Mouse (Mus musculus) brain, embryonic 18.5 days (tissue): ENCODE data around the gene Cdkn2c.
"Not testable (repeated sequence)": the region's sequence is repeated elsewhere in the genome, so short reads cannot be mapped to it uniquely, and the experiment has no call there.

ENCODE experiments used
- DNase-seq: peaks from one replicate; pipeline ENCODE4 v3.0.0-alpha.2; 2012; ENCODE audit warnings: low read depth, low spot score

Cdkn2c gene

GRCm38 (mm10) chr4:109666461-109667269 lies at the start of gene Cdkn2c:
Gene Cdkn2c, minus strand, starts transcription at chr4:109667189.
- DNase-seq = no peak

DNA sequence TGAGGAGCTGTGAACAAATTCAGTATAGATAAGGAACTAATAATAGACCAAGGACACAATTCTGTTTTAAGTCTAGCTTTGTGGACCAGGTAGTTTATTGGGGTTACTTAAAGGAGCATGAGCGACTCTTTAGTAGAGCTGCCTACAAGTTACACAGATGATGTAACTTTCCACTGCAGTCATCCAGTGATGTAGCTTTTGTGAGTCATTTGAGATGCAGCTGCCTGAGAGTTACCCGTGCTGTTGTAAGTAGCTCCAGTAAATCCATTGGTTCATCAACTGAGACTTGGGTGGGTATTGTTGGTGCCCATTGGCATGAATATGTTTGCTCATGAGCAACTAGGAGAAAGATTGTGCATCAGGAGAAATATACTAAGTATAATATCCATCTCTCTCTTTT lies 38.4 kb upstream of the Cdkn2c start:
- no peak for DNase-seq

- DNase-seq = peak; percentile 16
These were observed 36.6 kb upstream of the Cdkn2c start for GRCm38 (mm10) chr4:109703568-109703967.

- DNase-seq = not testable (repeated sequence)
These were observed 33.7 kb upstream of the Cdkn2c start for GRCm38 (mm10) chr4:109700727-109701126.

DNA sequence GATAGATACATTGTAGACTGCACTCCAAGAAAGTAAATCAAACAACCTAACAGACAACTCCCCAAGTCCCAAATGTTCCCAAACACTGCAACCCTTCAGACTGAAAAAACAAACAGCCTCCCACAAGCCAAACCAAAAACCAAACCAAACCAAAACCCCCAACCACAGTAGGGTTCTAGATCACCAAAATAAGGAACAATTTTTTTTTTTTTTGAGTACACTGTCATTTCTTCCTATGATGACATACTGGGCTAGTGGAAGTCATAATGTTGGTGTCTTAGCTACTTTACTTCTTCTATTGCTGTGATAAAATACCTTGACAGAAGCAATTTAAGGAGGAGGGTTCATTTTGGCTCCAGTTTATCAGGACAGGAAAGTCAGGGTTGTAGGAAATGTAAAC lies 25.7 kb upstream of the Cdkn2c start:
- DNase-seq = no peak

GRCm38 (mm10) chr4:109683561-109683960 lies 16.6 kb upstream of the Cdkn2c start:
- no peak for DNase-seq

DNA sequence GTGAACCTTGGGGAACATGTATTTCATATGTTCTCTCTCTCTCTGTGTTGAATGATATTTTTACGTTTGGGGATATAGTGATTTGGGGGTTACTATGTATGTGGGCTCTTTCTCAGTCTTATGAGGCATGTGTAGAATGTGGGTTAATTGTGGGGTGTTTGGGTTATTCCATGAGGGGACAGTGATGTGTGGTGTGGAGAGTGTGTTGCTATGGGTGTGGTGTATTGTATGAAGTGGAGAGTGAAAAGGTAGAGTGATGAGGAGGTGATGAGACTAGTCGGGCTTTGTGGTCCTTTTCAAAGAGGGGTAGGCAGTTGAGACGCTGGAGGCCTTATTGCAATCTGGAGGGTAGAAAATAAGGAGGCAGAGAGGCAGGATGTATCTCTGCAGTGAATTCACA lies 10.2 kb upstream of the Cdkn2c start:
- no peak for DNase-seq

GRCm38 (mm10) chr4:109676218-109677215 lies 9.5 kb upstream of the Cdkn2c start, which contains the start of gene Faf1:
Gene Faf1, plus strand, starts transcription at chr4:109676588.
- peak; percentile 93 for DNase-seq

- DNase-seq = no peak
These were observed 7.1 kb upstream of the Cdkn2c start for GRCm38 (mm10) chr4:109674097-109674496.

DNA sequence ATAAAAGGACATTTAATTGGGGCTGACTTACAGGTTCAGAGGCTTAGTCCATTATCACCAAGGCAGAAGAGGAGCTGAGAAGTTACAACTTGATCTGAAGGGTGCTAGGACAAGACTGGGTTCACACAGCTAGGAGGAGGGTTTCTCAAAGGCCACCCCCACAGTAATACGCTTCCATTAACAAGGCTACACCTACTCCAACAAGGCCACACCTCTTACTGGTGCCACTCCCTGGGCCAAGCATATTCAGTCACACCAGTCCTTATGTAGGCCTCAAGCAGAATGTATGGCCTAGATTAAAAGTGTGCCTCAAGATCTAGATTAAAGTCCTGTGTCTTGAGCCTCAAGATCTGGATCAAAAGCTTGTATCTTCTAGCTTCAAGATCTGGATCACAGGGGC lies 5.0 kb upstream of the Cdkn2c start:
- no peak for DNase-seq

DNA sequence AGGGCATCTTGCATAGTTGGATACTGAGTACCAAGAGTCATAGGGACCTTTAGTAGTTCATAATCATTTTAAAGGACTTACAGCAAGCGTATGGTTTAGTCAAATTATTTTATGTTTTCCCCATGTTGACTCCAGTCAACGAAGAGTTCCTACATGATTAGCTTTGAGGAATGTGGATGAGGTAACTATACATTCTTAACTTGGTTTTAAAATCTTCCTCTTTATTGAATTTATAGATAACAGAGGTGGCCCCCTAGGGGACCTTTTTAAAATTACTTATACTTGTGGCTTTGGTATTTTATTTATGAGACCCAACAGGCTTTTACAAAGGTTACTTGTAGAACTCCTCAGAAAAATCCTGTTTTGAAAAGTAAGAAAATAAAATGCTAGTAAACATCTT lies 3.2 kb upstream of the Cdkn2c start:
- DNase-seq = no peak

GRCm38 (mm10) chr4:109667518-109667917 lies 529 bp upstream of the Cdkn2c start:
- DNase-seq = no peak

DNA sequence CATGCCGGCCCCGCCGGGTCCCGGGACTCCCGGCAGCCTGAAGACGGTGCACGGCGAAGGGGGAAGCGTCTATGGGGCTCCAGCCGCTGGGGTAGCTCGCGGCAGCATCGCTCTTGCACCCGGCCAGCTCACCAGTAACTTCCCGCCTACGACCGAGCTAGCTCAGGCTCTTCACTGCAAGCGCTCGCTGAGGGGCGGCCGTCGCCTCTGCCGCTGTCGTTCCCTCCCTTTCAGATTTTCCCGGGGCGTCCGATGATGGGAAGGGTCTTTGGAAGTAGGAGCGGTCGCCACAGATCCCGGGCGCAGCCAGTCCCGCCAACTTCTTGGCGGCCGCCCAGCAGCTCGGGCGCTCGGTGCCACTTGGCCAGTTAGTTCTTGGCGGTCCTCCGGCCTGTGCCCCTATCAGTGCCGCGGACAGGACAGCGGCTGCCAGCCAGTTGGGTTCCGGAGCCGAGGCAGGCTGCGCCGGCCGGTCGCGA lies 968 bp downstream of the Cdkn2c start:
- no peak for DNase-seq

DNA sequence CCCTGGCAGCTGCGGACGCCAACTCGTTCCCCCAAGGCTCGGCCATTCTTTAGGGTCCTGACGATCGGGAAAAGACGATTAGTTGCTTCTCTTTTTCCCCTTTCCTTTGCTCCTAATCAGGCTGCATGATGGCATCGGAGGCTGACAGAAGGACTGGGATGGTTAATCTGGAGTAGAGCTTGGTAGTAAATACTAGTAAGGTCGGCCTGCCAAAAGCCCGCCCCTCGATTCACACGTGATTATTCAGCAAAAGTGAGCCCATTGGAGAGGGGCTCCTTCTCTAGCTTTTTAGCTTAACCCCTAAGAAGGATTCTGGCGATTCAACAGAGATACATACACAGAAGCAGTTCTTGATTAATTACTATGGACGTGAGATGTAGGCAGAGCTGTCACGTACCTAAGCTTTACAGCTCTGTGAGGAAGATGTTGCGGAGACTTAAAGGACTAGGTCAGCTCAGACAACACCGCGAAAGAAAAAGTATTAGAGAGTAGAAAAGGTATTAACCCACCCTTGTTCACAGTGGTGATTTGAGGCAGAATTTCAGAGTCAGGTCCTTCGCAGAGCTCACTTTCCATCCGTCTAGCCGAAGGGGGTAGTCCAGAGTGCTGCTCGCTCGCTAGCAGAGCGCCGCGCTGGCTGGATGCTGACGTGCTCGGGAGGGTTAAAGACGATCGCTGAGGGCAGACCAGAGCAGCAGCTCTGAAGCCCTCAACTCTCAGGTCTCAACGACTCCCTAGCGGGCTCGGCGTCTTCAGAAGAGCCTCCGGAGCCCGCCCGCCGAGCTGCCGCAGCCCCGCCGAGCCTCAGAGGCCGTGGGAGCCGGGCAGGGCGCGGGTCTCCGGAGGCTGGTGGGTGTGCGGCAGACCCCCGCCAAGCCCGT lies 1.6 kb downstream of the Cdkn2c start:
- DNase-seq = no peak

GRCm38 (mm10) chr4:109664091-109664490 lies 2.9 kb downstream of the Cdkn2c start:
- DNase-seq = no peak

DNA sequence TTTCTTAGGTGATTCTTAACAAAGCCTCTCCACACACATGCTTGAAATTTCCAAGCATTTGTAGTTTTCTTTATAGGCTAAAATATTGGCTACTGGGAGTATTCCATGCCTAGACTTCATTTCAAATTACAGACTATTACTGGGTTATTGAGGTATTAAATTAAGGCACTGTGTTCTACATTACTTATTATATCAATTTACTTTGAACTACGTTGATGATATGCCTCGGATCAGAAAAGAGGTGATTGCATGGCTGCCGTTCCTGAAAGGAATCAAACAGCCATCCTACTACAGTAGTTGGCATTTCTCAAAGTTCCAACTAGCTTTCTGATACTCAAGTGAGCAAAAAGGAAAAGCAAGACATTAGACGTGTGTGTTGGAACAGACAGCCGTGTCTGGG lies 4.7 kb downstream of the Cdkn2c start:
- DNase-seq = no peak

GRCm38 (mm10) chr4:109661183-109661582 lies 5.8 kb downstream of the Cdkn2c start:
- no peak for DNase-seq

- no peak for DNase-seq
These were observed 6.4 kb downstream of the Cdkn2c start for GRCm38 (mm10) chr4:109660568-109660967.

GRCm38 (mm10) chr4:109659571-109659970 lies 7.4 kb downstream of the Cdkn2c start:
- no peak for DNase-seq

DNA sequence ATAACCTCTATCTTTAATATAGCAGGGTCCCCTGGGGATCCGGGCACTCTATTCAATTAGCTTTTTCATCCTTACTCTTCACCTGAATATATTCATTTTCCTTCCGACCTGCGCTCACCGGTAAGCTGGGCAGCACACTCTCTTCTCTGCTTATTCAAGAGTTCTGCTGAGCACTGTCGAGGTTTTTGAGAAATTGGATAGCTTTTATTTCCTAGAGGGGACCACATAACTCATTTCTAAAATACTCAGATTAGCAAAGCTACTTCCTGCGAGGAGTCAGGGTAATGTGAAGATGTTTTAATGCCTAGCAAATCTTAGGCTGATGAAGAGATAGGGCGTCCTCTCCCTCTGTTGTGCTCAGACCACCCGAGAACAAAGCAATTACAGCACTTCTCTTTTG lies 8.2 kb downstream of the Cdkn2c start:
- DNase-seq = no peak

DNA sequence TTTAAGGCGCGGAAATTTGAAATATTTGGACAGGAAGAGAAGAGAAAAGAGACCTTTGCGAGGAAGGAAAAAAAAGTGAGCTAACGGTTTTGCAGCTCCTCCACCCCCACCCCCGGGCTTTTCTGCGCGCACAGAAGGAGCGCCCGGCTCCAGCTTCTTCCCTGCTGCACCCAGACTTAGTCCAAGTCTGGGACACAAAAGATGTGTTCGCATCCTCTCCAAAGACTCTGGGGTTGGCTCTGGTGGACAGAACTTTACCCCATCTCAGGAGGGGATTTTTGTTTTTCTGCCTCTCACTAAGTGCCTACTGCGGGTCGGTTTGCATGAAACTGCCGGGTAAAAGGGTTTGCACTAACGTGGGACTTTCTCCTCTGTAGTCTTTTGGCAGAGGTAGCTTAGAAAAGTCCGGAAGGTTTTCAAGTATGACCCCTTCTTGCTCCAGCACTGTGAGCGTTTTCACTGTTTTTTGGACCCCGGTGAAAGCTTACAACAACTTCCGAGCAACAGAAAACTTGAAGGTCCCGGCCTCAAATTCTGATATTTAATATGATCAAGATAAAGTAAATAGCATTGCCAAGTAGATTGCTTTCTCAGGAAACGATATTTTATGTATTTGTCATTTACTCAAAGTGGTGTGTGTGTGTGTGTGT lies 9.0 kb downstream of the Cdkn2c start:
- DNase-seq = no peak
